Mouse (Mus musculus): ENCODE data around the gene Olfr111. TPM values are rescaled to one million over a fixed set of nuclear protein-coding genes. Genes with fewer than 3 reads are reported as not detected.

The Olfr111 gene
- polyA plus RNA-seq, 1 experiment from 2014 or later: not detected

- no peaks in the 10 kb centered on the region for H3K9me3 ChIP-seq (ENCODE audit: low read depth, low read length)
- no peaks in the 10 kb centered on the region for H3K36me3 ChIP-seq (ENCODE audit: insufficient read depth)
- H3K27me3 ChIP-seq (ENCODE audit: insufficient read depth, low read length): no peaks in the 10 kb centered on the region
- 81% methylated on average over 4 of the region's 4 CpGs for WGBS
- no peak overlapping the region for H3K9ac ChIP-seq
- DNase-seq: no peak
- TF ChIP-seq CTCF (IDR thresholded peaks at IDR 0.05; ENCODE audit: low read depth): no peak
- no peak overlapping the region for H3K4me2 ChIP-seq
- ATAC-seq (ENCODE audit: insufficient read depth): no peak
- H3K27ac ChIP-seq (ENCODE audit: low read depth): no peak overlapping the region
- no peaks in the 10 kb centered on the region for H3K4me1 ChIP-seq (ENCODE audit: insufficient read depth)
- no peak overlapping the region for H3K4me3 ChIP-seq (ENCODE audit: low read depth, low read length)
Measured at GRCm38 (mm10) chr17:37541454-37542119, 33.8 kb downstream of the Olfr111 start.

- H3K4me1 ChIP-seq (ENCODE audit: insufficient read depth): no peaks in the 10 kb centered on the region
- TF ChIP-seq CTCF (IDR thresholded peaks at IDR 0.05; ENCODE audit: low read depth): no peak
- ATAC-seq (ENCODE audit: insufficient read depth) (no peak), DNase-seq (no peak)
- H3K36me3 ChIP-seq (ENCODE audit: insufficient read depth): no peaks in the 10 kb centered on the region
- H3K4me2 ChIP-seq: no peak overlapping the region
- WGBS: 63% methylated on average over 3 of the region's 3 CpGs
- H3K27me3 ChIP-seq (ENCODE audit: insufficient read depth, low read length): no peaks in the 10 kb centered on the region
- no peak overlapping the region for H3K4me3 ChIP-seq (ENCODE audit: low read depth, low read length)
- H3K27ac ChIP-seq (ENCODE audit: low read depth): no peak overlapping the region
- no peak overlapping the region for H3K9ac ChIP-seq
- H3K9me3 ChIP-seq (ENCODE audit: low read depth, low read length): no peaks in the 10 kb centered on the region
Measured at GRCm38 (mm10) chr17:37543800-37544435, 36.1 kb downstream of the Olfr111 start.

- H3K4me3 ChIP-seq (ENCODE audit: low read depth, low read length): no peak overlapping the region
- H3K9me3 ChIP-seq (ENCODE audit: low read depth, low read length): no peaks in the 10 kb centered on the region
- TF ChIP-seq CTCF (IDR thresholded peaks at IDR 0.05; ENCODE audit: low read depth): no peak
- no peak for DNase-seq
- H3K27ac ChIP-seq (ENCODE audit: low read depth): no peak overlapping the region
- ATAC-seq (ENCODE audit: insufficient read depth): no peak
- H3K4me2 ChIP-seq: no peak overlapping the region
- no peaks in the 10 kb centered on the region for H3K27me3 ChIP-seq (ENCODE audit: insufficient read depth, low read length)
- H3K36me3 ChIP-seq (ENCODE audit: insufficient read depth): no peaks in the 10 kb centered on the region
- H3K4me1 ChIP-seq (ENCODE audit: insufficient read depth): no peaks in the 10 kb centered on the region
- H3K9ac ChIP-seq: no peak overlapping the region
- 54% methylated on average over 1 of the region's 1 CpGs for WGBS
Measured at GRCm38 (mm10) chr17:37558913-37559615, 51.2 kb downstream of the Olfr111 start.

GRCm38 (mm10) chr17:37569351-37569750, 61.5 kb downstream of the Olfr111 start, which contains the start of gene Olfr112:
TSS of gene Olfr112 (minus strand) at chr17:37569451.
- Histone ChIP-seq H3K4me1 (ENCODE audit: insufficient read depth) (no peaks in the 10 kb centered on the region), H3K4me3 (ENCODE audit: low read depth, low read length) (no peak within 1 kb of the TSS), H3K4me2 (no peak within 1 kb of the TSS), H3K9ac (no peak within 1 kb of the TSS), H3K36me3 (ENCODE audit: insufficient read depth) (no peaks in the 10 kb centered on the region), H3K27me3 (ENCODE audit: insufficient read depth, low read length) (no peaks in the 10 kb centered on the region), H3K27ac (ENCODE audit: low read depth) (no peak within 1 kb of the TSS), H3K9me3 (ENCODE audit: low read depth, low read length) (no peaks in the 10 kb centered on the region)
- ATAC-seq (ENCODE audit: insufficient read depth) (no peak), DNase-seq (no peak)
- no peak for TF ChIP-seq CTCF (IDR thresholded peaks at IDR 0.05; ENCODE audit: low read depth)

- no peak within 1 kb of the TSS for H3K9ac ChIP-seq
- no peak for TF ChIP-seq CTCF (IDR thresholded peaks at IDR 0.05; ENCODE audit: low read depth)
- no peaks in the 10 kb centered on the region for H3K36me3 ChIP-seq (ENCODE audit: insufficient read depth)
- H3K4me3 ChIP-seq (ENCODE audit: low read depth, low read length): no peak within 1 kb of the TSS
- ATAC-seq (ENCODE audit: insufficient read depth) (no peak), DNase-seq (no peak)
- H3K9me3 ChIP-seq (ENCODE audit: low read depth, low read length): no peaks in the 10 kb centered on the region
- H3K4me2 ChIP-seq: no peak within 1 kb of the TSS
- H3K4me1 ChIP-seq (ENCODE audit: insufficient read depth): no peaks in the 10 kb centered on the region
- H3K27ac ChIP-seq (ENCODE audit: low read depth): no peak within 1 kb of the TSS
- H3K27me3 ChIP-seq (ENCODE audit: insufficient read depth, low read length): no peaks in the 10 kb centered on the region
Measured at GRCm38 (mm10) chr17:37577563-37577962, 69.7 kb downstream of the Olfr111 start, which contains the start of gene Olfr113. TSS of gene Olfr113 (minus strand) at chr17:37577663.

Other genes with a start within 250 kb of the Olfr111 start
- gene Olfr98, start 244.3 kb upstream of the Olfr111 start, polyA plus RNA-seq (2014; fragmentation: Nextera tagmentation; extraction: Ambion mirVana): not detected in 2 replicates
- 1.0 and 1.2 TPM in 2 replicates for gene H2-M3, start 237.8 kb upstream of the Olfr111 start, polyA plus RNA-seq (2014; fragmentation: Nextera tagmentation; extraction: Ambion mirVana)
- not detected in 2 replicates for gene Olfr99, start 224.6 kb upstream of the Olfr111 start, polyA plus RNA-seq (2014; fragmentation: Nextera tagmentation; extraction: Ambion mirVana)
- gene Olfr101, start 203.7 kb upstream of the Olfr111 start, polyA plus RNA-seq (2014; fragmentation: Nextera tagmentation; extraction: Ambion mirVana): not detected in 2 replicates
- gene Olfr102, start 191.0 kb upstream of the Olfr111 start, polyA plus RNA-seq (2014; fragmentation: Nextera tagmentation; extraction: Ambion mirVana): not detected in 2 replicates
- not detected in 2 replicates for gene Olfr103, start 168.3 kb upstream of the Olfr111 start, polyA plus RNA-seq (2014; fragmentation: Nextera tagmentation; extraction: Ambion mirVana)
- gene Olfr104-ps, start 148.4 kb upstream of the Olfr111 start, polyA plus RNA-seq (2014; fragmentation: Nextera tagmentation; extraction: Ambion mirVana): not detected in 2 replicates
- not detected in 2 replicates for gene Olfr105-ps, start 129.0 kb upstream of the Olfr111 start, polyA plus RNA-seq (2014; fragmentation: Nextera tagmentation; extraction: Ambion mirVana)
- gene Olfr106-ps, start 117.6 kb upstream of the Olfr111 start, polyA plus RNA-seq (2014; fragmentation: Nextera tagmentation; extraction: Ambion mirVana): not detected in 2 replicates
- gene Olfr107, start 108.8 kb upstream of the Olfr111 start, polyA plus RNA-seq (2014; fragmentation: Nextera tagmentation; extraction: Ambion mirVana): not detected in 2 replicates
- gene Olfr108, start 62.5 kb upstream of the Olfr111 start, polyA plus RNA-seq (2014; fragmentation: Nextera tagmentation; extraction: Ambion mirVana): not detected in 2 replicates
- not detected in 2 replicates for gene Olfr109, start 49.1 kb upstream of the Olfr111 start, polyA plus RNA-seq (2014; fragmentation: Nextera tagmentation; extraction: Ambion mirVana)
- gene H2-M2, start 24.5 kb upstream of the Olfr111 start, polyA plus RNA-seq (2014; fragmentation: Nextera tagmentation; extraction: Ambion mirVana): not detected in 2 replicates
- not detected in 2 replicates for gene Olfr110, start 15.6 kb upstream of the Olfr111 start, polyA plus RNA-seq (2014; fragmentation: Nextera tagmentation; extraction: Ambion mirVana)
- not detected in 2 replicates for gene Olfr112, start 61.4 kb downstream of the Olfr111 start, polyA plus RNA-seq (2014; fragmentation: Nextera tagmentation; extraction: Ambion mirVana)
- not detected in 2 replicates for gene Olfr113, start 69.6 kb downstream of the Olfr111 start, polyA plus RNA-seq (2014; fragmentation: Nextera tagmentation; extraction: Ambion mirVana)
- gene Olfr114, start 84.7 kb downstream of the Olfr111 start, polyA plus RNA-seq (2014; fragmentation: Nextera tagmentation; extraction: Ambion mirVana): not detected in 2 replicates
- not detected in 2 replicates for gene Olfr115, start 119.1 kb downstream of the Olfr111 start, polyA plus RNA-seq (2014; fragmentation: Nextera tagmentation; extraction: Ambion mirVana)
- not detected in 2 replicates for gene Olfr116, start 119.2 kb downstream of the Olfr111 start, polyA plus RNA-seq (2014; fragmentation: Nextera tagmentation; extraction: Ambion mirVana)
- gene Olfr117, start 155.8 kb downstream of the Olfr111 start, polyA plus RNA-seq (2014; fragmentation: Nextera tagmentation; extraction: Ambion mirVana): not detected in 2 replicates
- not detected in 2 replicates for gene Olfr118, start 159.0 kb downstream of the Olfr111 start, polyA plus RNA-seq (2014; fragmentation: Nextera tagmentation; extraction: Ambion mirVana)
- not detected in 2 replicates for gene Olfr119, start 188.5 kb downstream of the Olfr111 start, polyA plus RNA-seq (2014; fragmentation: Nextera tagmentation; extraction: Ambion mirVana)
- gene Olfr120, start 213.8 kb downstream of the Olfr111 start, polyA plus RNA-seq (2014; fragmentation: Nextera tagmentation; extraction: Ambion mirVana): not detected in 2 replicates
- gene Olfr121, start 240.8 kb downstream of the Olfr111 start, polyA plus RNA-seq (2014; fragmentation: Nextera tagmentation; extraction: Ambion mirVana): not detected in 2 replicates